Comparison of ENCODE assay signal across 8 mouse cellular contexts in genomic region chr11:76507302-76508124, GRCm38 (mm10).
DNase-seq lines count a peak whose midpoint lies in the region; ATAC-seq and TF ChIP-seq lines count a peak whose summit lies in the region.

No protein-coding gene starts in this region.

- H3K27me3 ChIP-seq in forebrain, embryonic 15.5 days, result no peaks in the 10 kb centered on the region

- no peak for TF ChIP-seq CTCF in left cerebral cortex, adult 2 months (IDR thresholded peaks at IDR 0.05)
- no peak for TF ChIP-seq CTCF in olfactory bulb, adult 2 months (IDR thresholded peaks at IDR 0.05; ENCODE audit: insufficient read depth, low read depth, low read length)

- peak; percentile 73 for ATAC-seq in forebrain, embryonic 15.5 days (replicated peaks)

- no peak overlapping the region for H3K9ac ChIP-seq in forebrain, embryonic 15.5 days (replicated peaks)

- peak; percentile 77 for DNase-seq in cerebellum, postnatal 14 days
- no peak for DNase-seq in cerebellum, postnatal 25 days
- DNase-seq in left cerebral cortex, adult 2 months (ENCODE audit: extremely low spot score in 1 of 2, low spot score in 2 of 2), result peak; percentile 69 to 73
- no peak for DNase-seq in T-cell, adult 2 months (ENCODE audit: low spot score)
- DNase-seq in adrenal gland, adult 2 months, result no peak
- no peak for DNase-seq in thymus, postnatal 36 days

- no peaks in the 10 kb centered on the region for H3K9me3 ChIP-seq in forebrain, embryonic 15.5 days

- no peak for TF ChIP-seq POLR2A in olfactory bulb, adult 2 months (IDR thresholded peaks at IDR 0.05; ENCODE audit: insufficient read depth, low read depth, low read length)

- WGBS in forebrain, embryonic 15.5 days, result 77% methylated on average over 8 of the region's 8 CpGs
- 26% methylated on average over 8 of the region's 8 CpGs for WGBS in olfactory bulb, adult 2 months

- H3K4me3 ChIP-seq in forebrain, embryonic 15.5 days, result no peak overlapping the region
- peak overlapping the region; percentile 45 for H3K4me3 ChIP-seq in left cerebral cortex, adult 2 months
- peak overlapping the region; percentile 67 for H3K4me3 ChIP-seq in olfactory bulb, adult 2 months (ENCODE audit: insufficient read depth, low read depth, low read length)

- H3K27ac ChIP-seq in forebrain, embryonic 15.5 days (replicated peaks), result peak overlapping the region; percentile 68
- peak overlapping the region; percentile 96 for H3K27ac ChIP-seq in left cerebral cortex, adult 2 months
- peak overlapping the region; percentile 97 for H3K27ac ChIP-seq in olfactory bulb, adult 2 months (ENCODE audit: insufficient read depth, low read depth, low read length)

- intact Hi-C loops in left cerebral cortex, adult 2 months (cut with DNase I), result loop anchor here (1.0 kb wide), 1 partner anchor 139 kb away; no protein-coding TSS in a partner anchor

- no peaks in the 10 kb centered on the region for H3K36me3 ChIP-seq in forebrain, embryonic 15.5 days

- 0 out of 2 replicates have a peak overlapping the region, but pooled peaks have one; percentile 12 for H3K4me2 ChIP-seq in forebrain, embryonic 15.5 days (replicated peaks)

- peaks cover 33% of the 10 kb centered on the region for H3K4me1 ChIP-seq in forebrain, embryonic 15.5 days
- peaks cover 50% of the 10 kb centered on the region for H3K4me1 ChIP-seq in olfactory bulb, adult 2 months (ENCODE audit: control insufficient read depth, insufficient read depth, low read length)

Comparison
In these comparisons a context has a peak if more than half of its experiments do, and no peak if none do; other contexts are left out.
1. DNase-seq: peak in cerebellum, postnatal 14 days (2 of 2) and left cerebral cortex, adult 2 months (2 of 2); none in cerebellum, postnatal 25 days (0 of 2), T-cell, adult 2 months (single experiment), adrenal gland, adult 2 months (single experiment) and thymus, postnatal 36 days (0 of 2).
2. Peak in every context shown above with its lines, with median percentiles within 50 percentile points of each other: H3K27ac ChIP-seq.